Mouse (Mus musculus) urinary bladder, adult 2 months (tissue): Measurements from ENCODE around the gene Gm20219. TPM values are rescaled to one million over a fixed set of nuclear protein-coding genes. Genes with fewer than 3 reads are reported as not detected.
"Not testable (repeated sequence)": the region's sequence is repeated elsewhere in the genome, so short reads cannot be mapped to it uniquely, and the experiment has no call there.

Experiments used
- DNase-seq: peaks from one replicate; pipeline ENCODE4 v3.0.0; 2022; ENCODE audit warnings: low spot score
- polyA plus RNA-seq: library from polyadenylated mRNA; depleted of rRNA; stranded (reverse); fragments of >200 nt; gene quantifications from 2 replicates; pipeline ENCODE4 v1.2.3, GENCODE M21; 2012; rRNA removed

The Gm20219 gene
- polyA plus RNA-seq, 1 experiment: 22.1 TPM

- no peak for DNase-seq
Observed at GRCm38 (mm10) chr17:56512310-56512709, 41.9 kb downstream of the Gm20219 start, which contains the start of gene Znrf4. Gene Znrf4 (minus strand): TSS chr17:56512431.

GRCm38 (mm10) chr17:56511707-56512090, 42.5 kb downstream of the Gm20219 start:
- no peak for DNase-seq

GRCm38 (mm10) chr17:56510970-56511706, 43.0 kb downstream of the Gm20219 start:
- no peak for DNase-seq

- DNase-seq: no peak
Observed at GRCm38 (mm10) chr17:56510473-56510969, 43.7 kb downstream of the Gm20219 start.

GRCm38 (mm10) chr17:56509707-56510472, 44.3 kb downstream of the Gm20219 start:
- no peak for DNase-seq

GRCm38 (mm10) chr17:56509021-56509640, 45.1 kb downstream of the Gm20219 start:
- no peak for DNase-seq

- peak; percentile 83 for DNase-seq
Observed at GRCm38 (mm10) chr17:56507161-56508068, 46.8 kb downstream of the Gm20219 start.

GRCm38 (mm10) chr17:56506417-56507065, 47.6 kb downstream of the Gm20219 start:
- DNase-seq: no peak

- DNase-seq: no peak
Observed at GRCm38 (mm10) chr17:56505401-56505800, 48.8 kb downstream of the Gm20219 start.

- DNase-seq: no peak
Observed at GRCm38 (mm10) chr17:56502526-56502925, 51.7 kb downstream of the Gm20219 start.

- not testable (repeated sequence) for DNase-seq
Observed at GRCm38 (mm10) chr17:56501635-56502400, 52.4 kb downstream of the Gm20219 start.

Other genes with a start within 250 kb of the Gm20219 start
- 23.7 and 31.1 TPM in 2 replicates for gene Kdm4b, start 228.3 kb downstream of the Gm20219 start, polyA plus RNA-seq
- gene Ptprs, start 77.9 kb downstream of the Gm20219 start, polyA plus RNA-seq: 313 and 341 TPM in 2 replicates
- not detected in 2 replicates for gene Znrf4, start 42.0 kb downstream of the Gm20219 start, polyA plus RNA-seq
- 38.5 and 80.7 TPM in 2 replicates for gene Safb2, start 30.2 kb upstream of the Gm20219 start, polyA plus RNA-seq
- 47.8 and 65.8 TPM in 2 replicates for gene Safb, start 30.4 kb upstream of the Gm20219 start, polyA plus RNA-seq
- gene 2410015M20Rik, start 55.4 kb upstream of the Gm20219 start, polyA plus RNA-seq: 169 and 183 TPM in 2 replicates
- gene Rpl36, start 59.0 kb upstream of the Gm20219 start, polyA plus RNA-seq: 2,531 and 2,588 TPM in 2 replicates
- 61.4 and 64.6 TPM in 2 replicates for gene Lonp1, start 72.5 kb upstream of the Gm20219 start, polyA plus RNA-seq
- gene Catsperd, start 73.8 kb upstream of the Gm20219 start, polyA plus RNA-seq: 19.1 and 25.7 TPM in 2 replicates
- gene Ranbp3, start 118.9 kb upstream of the Gm20219 start, polyA plus RNA-seq: 72.5 and 77.3 TPM in 2 replicates
- gene Ndufa11, start 163.4 kb upstream of the Gm20219 start, polyA plus RNA-seq: 308 and 313 TPM in 2 replicates
- gene Vmac, start 163.6 kb upstream of the Gm20219 start, polyA plus RNA-seq: 18.2 and 26.4 TPM in 2 replicates
- gene Nrtn, start 203.1 kb upstream of the Gm20219 start, polyA plus RNA-seq: 22.8 and 28.7 TPM in 2 replicates
- gene Dus3l, start 210.4 kb upstream of the Gm20219 start, polyA plus RNA-seq: 50.0 and 61.3 TPM in 2 replicates
- gene Prr22, start 215.9 kb upstream of the Gm20219 start, polyA plus RNA-seq: 1.1 and 1.5 TPM in 2 replicates